Mouse (Mus musculus) limb, embryonic 12.5 days (tissue): ENCODE measurements around the gene Actn2. TPM values are rescaled to one million over a fixed set of nuclear protein-coding genes. Genes with fewer than 3 reads are reported as not detected.

Experiments
- ATAC-seq: fragments of 200-750 bp; cut with Nextera tagmentation; 2 replicates; pipeline ENCODE4 v1.8.0; 2017; ENCODE audit warnings: low read depth, moderate TSS enrichment; ENCODE audit not compliant: insufficient number of reproducible peaks, insufficient read depth, low FRiP score, low TSS enrichment
- H3K27ac ChIP-seq: fragments of 300-500 bp; sonication (generic); 2 replicates; pipeline ENCODE4 v1.5.1; 2016; ENCODE audit warnings: mild to moderate bottlenecking, moderate library complexity
- H3K27me3 ChIP-seq: fragments of 300-500 bp; sonication (generic); 2 replicates; pipeline ENCODE4 v1.6.1; 2016; ENCODE audit warnings: mild to moderate bottlenecking, moderate library complexity
- H3K36me3 ChIP-seq: fragments of 300-500 bp; sonication (generic); 2 replicates; pipeline ENCODE4 v1.6.1; 2016; ENCODE audit warnings: mild to moderate bottlenecking, moderate library complexity
- H3K4me1 ChIP-seq: fragments of 300-500 bp; sonication (generic); replicated peaks from 2 replicates; pipeline ENCODE4 v1.6.1; 2016
- H3K4me2 ChIP-seq: fragments of 300-500 bp; sonication (generic); 2 replicates; pipeline ENCODE4 v1.6.1; 2016; ENCODE audit warnings: mild to moderate bottlenecking, moderate library complexity
- H3K4me3 ChIP-seq: fragments of 300-500 bp; sonication (generic); replicated peaks from 2 replicates; pipeline ENCODE4 v1.5.1; 2016; ENCODE audit warnings: mild to moderate bottlenecking
- H3K9ac ChIP-seq: fragments of 300-500 bp; sonication (generic); replicated peaks from 2 replicates; pipeline ENCODE4 v1.6.1; 2016; ENCODE audit warnings: mild to moderate bottlenecking, moderate library complexity
- H3K9me3 ChIP-seq: fragments of 300-500 bp; sonication (generic); 2 replicates; pipeline ENCODE4 v1.6.1; 2016; ENCODE audit warnings: mild to moderate bottlenecking, moderate library complexity
- WGBS: fragments of 180-500 bp; shearing (Covaris S2); methylation state at CpG from one replicate; pipeline ENCODE4 v1.1.7; 2016; 5-methylcytosine and 5-hydroxymethylcytosine counted together
- polyA plus RNA-seq: library from polyadenylated mRNA; unstranded; fragments of >200 nt; fragmentation: Nextera tagmentation; extraction: Ambion mirVana; gene quantifications from 2 replicates; pipeline ENCODE4 v1.2.1, GENCODE M21; 2016

Actn2 gene
- polyA plus RNA-seq, 1 experiment from 2014 or later = 66.9 TPM

DNA sequence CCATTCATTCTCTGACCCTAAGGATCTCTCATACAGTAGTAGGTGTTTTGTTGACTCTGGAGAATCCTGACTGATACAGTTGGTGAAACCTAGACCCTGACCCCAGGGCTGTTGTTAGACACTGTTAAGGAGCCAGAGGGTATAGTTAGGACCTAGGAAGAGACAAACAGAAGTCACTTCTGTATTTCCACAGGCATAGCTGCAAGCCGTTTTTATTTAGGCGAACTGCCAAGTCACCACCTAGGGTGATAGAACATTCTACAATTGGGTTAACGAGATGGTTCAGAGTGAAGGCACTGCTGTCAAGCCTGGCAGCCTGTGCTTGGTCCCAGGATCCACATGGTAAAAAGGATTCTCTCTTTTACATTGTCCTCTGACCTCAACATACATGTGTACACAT is 6.3 kb upstream of the Actn2 start:
- no peak for ATAC-seq
- no peak overlapping the region for H3K27ac ChIP-seq
- no peaks in the 10 kb centered on the region for H3K27me3 ChIP-seq
- H3K9ac ChIP-seq = no peak overlapping the region
- no peak overlapping the region for H3K4me3 ChIP-seq
- H3K9me3 ChIP-seq = no peaks in the 10 kb centered on the region
- no peaks in the 10 kb centered on the region for H3K4me1 ChIP-seq
- 79% methylated on average over 3 of the region's 3 CpGs for WGBS
- H3K4me2 ChIP-seq = no peak overlapping the region
- H3K36me3 ChIP-seq = no peaks in the 10 kb centered on the region

DNA sequence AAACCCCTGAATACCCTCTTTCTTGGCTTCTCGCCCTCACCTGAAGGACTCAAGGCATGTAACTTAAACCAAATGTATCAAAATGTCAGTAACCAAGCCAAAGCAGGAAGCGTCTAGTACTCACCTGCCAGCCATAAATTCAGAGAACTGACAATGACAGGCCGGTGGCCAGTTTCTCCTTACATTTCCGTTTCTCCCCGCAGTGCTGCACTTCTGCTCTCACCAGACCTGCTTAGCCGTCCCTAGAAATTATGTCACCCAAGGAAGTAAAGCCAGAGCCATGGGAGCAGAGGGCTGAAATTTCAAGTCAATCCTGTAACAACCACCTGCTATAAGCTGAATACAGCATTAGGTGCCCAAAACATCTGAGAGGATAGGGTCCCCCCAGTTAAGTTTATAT is 887 bp upstream of the Actn2 start:
- H3K4me2 ChIP-seq = no peak overlapping the region
- 41% methylated on average over 6 of the region's 6 CpGs for WGBS

DNA sequence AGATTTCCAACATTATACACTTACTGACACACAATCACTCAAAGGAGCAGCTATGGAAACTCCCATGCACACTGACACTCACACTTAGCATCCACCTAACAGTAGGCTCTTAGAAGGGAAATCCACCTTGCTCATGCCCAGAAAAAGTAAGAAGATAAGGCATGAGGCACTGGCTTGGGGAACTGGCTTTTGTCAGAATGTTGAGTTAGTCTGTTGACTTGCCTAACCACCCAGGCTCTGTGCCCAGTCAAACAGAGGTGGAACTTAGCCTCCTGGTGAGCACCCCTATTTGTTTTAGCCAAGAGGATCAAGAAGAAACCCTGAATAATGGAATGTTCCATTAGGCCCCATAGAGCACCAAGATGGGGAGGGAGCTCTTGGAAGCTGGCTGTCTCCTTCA is 1.1 kb downstream of the Actn2 start:
- Histone ChIP-seq H3K9me3 (no peaks in the 10 kb centered on the region), H3K4me2 (no peak overlapping the region), H3K27me3 (peaks cover 9% of the 10 kb centered on the region), H3K4me1 (peaks cover 3% of the 10 kb centered on the region), H3K36me3 (no peaks in the 10 kb centered on the region), H3K9ac (no peak overlapping the region), H3K27ac (no peak overlapping the region), H3K4me3 (no peak overlapping the region)
- ATAC-seq = no peak

More for the DNA sequence above, 887 bp upstream of the Actn2 start:
- H3K27me3 ChIP-seq = peaks cover 9% of the 10 kb centered on the region
- H3K36me3 ChIP-seq = no peaks in the 10 kb centered on the region
- no peak for ATAC-seq
- no peak overlapping the region for H3K9ac ChIP-seq
- H3K4me3 ChIP-seq = no peak overlapping the region
- H3K4me1 ChIP-seq = peaks cover 3% of the 10 kb centered on the region
- H3K9me3 ChIP-seq = no peaks in the 10 kb centered on the region
- H3K27ac ChIP-seq = no peak overlapping the region

DNA sequence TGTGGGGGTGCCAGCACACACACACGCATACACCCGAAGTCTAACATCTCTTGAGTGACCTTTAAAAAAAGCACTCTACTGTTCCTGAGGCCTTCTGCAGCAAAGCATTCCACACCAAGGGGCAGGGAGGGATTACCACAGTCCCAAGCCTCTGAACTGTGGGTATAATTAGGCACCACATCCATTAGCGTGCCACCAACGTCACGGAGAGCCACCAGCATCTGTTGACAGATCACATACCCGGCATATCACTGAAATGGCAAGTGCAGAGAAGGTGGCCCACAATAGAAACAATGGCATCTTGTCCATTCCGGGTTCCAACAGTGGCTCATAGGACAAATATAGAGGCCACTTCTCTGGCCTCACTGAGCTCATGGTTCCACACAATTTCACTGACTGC is 2.8 kb downstream of the Actn2 start:
- no peak for ATAC-seq
- peaks cover 9% of the 10 kb centered on the region for H3K27me3 ChIP-seq
- no peak overlapping the region for H3K9ac ChIP-seq

DNA sequence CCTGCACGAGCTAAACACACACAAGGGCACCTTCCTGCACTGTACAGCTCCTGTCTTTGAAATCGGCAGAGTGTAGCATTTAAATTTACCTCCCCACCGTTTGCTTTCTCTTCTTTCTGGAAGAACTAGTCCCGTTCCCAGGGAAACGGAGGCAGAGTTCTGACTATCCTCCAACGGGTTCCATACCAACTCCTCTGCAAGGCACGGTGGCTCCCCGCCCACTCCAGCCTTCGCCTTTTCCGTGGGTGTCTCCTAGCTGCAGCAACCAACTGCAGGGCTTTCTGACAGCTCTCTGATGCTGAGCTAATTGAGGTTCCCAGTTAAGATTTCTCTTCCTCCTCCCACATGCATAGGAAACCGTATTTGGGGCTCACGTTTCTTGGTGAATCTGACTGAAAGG is 6.5 kb downstream of the Actn2 start:
- Histone ChIP-seq H3K27ac (no peak overlapping the region), H3K9me3 (no peaks in the 10 kb centered on the region), H3K9ac (no peak overlapping the region), H3K4me3 (no peak overlapping the region), H3K36me3 (no peaks in the 10 kb centered on the region), H3K27me3 (no peaks in the 10 kb centered on the region), H3K4me1 (no peaks in the 10 kb centered on the region), H3K4me2 (no peak overlapping the region)
- 76% methylated on average over 12 of the region's 12 CpGs for WGBS
- no peak for ATAC-seq

More for the DNA sequence above, 2.8 kb downstream of the Actn2 start:
- H3K36me3 ChIP-seq = no peaks in the 10 kb centered on the region
- no peak overlapping the region for H3K4me2 ChIP-seq
- no peak overlapping the region for H3K4me3 ChIP-seq
- H3K27ac ChIP-seq = no peak overlapping the region
- peaks cover 3% of the 10 kb centered on the region for H3K4me1 ChIP-seq
- WGBS = 88% methylated on average over 7 of the region's 7 CpGs
- no peaks in the 10 kb centered on the region for H3K9me3 ChIP-seq

DNA sequence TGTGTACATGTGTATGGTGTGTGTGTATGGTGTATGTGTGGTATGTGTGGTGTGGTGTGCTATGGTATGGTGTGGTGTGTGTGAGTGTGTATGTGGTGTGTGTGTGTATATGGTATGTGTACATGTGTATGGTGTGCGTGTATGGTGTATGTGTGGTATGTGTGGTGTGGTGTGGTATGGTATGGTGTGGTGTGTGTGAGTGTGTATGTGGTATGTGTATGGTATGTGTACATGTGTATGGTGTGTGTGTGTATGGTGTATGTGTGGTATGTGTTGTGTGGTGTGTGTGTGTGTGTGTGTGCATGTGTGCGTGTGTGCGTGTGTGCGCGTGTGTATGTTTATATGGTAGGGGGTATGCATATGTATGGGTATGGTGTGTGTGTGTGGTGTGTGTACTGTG is 9.0 kb downstream of the Actn2 start:
- Histone ChIP-seq H3K27me3 (no peaks in the 10 kb centered on the region), H3K4me1 (no peaks in the 10 kb centered on the region), H3K36me3 (no peaks in the 10 kb centered on the region), H3K27ac (no peak overlapping the region), H3K4me2 (no peak overlapping the region), H3K4me3 (no peak overlapping the region), H3K9me3 (no peaks in the 10 kb centered on the region), H3K9ac (no peak overlapping the region)
- 97% methylated on average over 5 of the region's 5 CpGs for WGBS
- peak; percentile 66; the same call in 1 of the 2 replicates for ATAC-seq

DNA sequence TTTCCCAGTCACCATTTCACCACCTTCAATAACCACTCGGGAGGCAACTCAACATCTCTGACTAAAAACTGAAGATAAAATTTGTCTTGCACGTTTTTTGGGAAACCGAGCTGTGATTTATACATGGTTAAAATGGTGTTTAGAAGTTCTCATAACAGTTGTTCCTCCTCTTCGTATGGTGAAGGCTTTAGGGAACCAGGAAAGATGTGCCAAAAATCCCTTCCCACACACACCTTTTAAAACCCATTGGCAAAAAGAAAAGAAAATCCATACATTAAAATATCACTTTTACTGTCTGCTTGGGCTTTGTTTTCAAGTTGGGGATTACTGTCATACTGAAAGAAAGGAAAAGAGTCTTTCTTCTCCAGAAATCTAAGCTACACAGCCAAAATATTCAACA is 12.2 kb downstream of the Actn2 start:
- ATAC-seq = no peak

DNA sequence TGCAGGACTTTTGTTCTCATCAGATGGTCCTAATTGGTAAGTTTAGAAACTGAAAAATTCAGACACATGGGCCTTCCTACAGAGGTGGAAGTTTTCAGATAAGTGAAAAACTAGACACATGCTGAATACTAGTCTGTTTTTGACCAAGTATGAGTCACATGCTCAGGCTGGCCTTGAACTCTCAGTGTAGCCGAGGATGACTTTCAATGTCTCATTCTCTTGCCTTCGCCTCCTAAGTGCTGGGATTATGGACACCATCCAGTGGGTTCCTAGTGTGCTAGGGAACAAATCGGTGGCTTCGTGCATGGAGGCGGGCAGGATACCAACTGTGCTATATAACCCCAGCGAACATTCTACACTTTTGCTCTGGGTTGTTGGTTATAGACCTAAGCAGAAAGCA is 13.0 kb downstream of the Actn2 start:
- Histone ChIP-seq H3K4me1 (no peaks in the 10 kb centered on the region), H3K36me3 (no peaks in the 10 kb centered on the region), H3K4me3 (no peak overlapping the region), H3K4me2 (no peak overlapping the region), H3K9ac (no peak overlapping the region), H3K27ac (no peak overlapping the region), H3K9me3 (no peaks in the 10 kb centered on the region), H3K27me3 (no peaks in the 10 kb centered on the region)
- ATAC-seq = no peak
- WGBS = 89% methylated on average over 6 of the region's 6 CpGs

More for the DNA sequence above, 12.2 kb downstream of the Actn2 start:
- Histone ChIP-seq H3K36me3 (no peaks in the 10 kb centered on the region), H3K9ac (no peak overlapping the region), H3K4me2 (no peak overlapping the region), H3K4me1 (no peaks in the 10 kb centered on the region), H3K9me3 (no peaks in the 10 kb centered on the region), H3K27me3 (no peaks in the 10 kb centered on the region), H3K27ac (no peak overlapping the region), H3K4me3 (no peak overlapping the region)
- WGBS = 88% methylated on average over 4 of the region's 4 CpGs

DNA sequence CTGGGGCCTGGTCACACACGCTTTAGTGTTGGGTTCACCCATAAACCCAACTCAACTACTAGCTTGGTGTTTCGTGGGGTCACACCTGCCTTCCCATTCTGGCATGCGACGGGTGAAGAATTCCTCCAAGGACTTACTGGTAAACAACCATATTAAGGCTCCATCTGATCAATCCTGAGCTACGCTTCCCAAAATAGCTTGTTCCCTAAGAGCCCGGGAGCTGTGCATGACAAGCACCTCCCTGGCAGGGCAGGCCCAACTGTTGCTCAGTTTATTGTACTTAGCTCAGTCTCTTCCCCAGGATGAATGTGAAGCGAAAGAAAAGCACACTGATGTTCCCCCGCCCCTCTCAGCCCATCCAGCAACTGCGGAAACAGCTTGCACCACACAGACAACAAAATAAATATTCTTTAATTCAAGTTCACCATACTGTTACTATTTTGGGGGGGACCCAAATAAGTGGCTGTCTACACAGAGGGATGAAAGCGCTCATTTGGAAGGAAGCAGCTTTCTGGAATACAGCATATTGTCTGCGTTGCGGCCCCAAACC is 17.4 kb downstream of the Actn2 start:
- H3K27me3 ChIP-seq = no peaks in the 10 kb centered on the region
- no peak overlapping the region for H3K4me3 ChIP-seq
- no peak overlapping the region for H3K27ac ChIP-seq
- H3K9me3 ChIP-seq = no peaks in the 10 kb centered on the region
- H3K36me3 ChIP-seq = no peaks in the 10 kb centered on the region
- H3K4me1 ChIP-seq = no peaks in the 10 kb centered on the region
- no peak for ATAC-seq
- no peak overlapping the region for H3K4me2 ChIP-seq
- no peak overlapping the region for H3K9ac ChIP-seq
- 88% methylated on average over 12 of the region's 12 CpGs for WGBS

DNA sequence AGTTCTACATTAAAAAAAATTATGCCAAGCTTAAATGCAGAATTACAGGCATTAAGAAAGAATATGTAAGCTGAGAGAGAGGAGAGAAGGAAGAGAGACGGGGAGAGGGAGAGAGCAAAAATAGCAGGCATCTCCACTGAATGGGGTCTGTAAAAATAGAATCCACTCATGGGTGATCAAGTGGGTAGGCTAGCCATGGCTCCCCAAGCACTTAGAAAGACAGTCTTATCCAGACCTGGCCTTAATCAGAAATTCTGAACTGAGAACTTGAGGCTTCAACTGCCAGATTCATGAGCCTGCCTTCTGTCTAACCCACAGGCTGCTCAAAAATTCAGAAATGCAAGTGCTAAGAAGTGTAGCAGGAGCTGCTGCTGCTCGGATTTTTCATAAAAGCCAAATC is 20.4 kb downstream of the Actn2 start:
- ATAC-seq = no peak
- WGBS = 76% methylated on average over 2 of the region's 2 CpGs

DNA sequence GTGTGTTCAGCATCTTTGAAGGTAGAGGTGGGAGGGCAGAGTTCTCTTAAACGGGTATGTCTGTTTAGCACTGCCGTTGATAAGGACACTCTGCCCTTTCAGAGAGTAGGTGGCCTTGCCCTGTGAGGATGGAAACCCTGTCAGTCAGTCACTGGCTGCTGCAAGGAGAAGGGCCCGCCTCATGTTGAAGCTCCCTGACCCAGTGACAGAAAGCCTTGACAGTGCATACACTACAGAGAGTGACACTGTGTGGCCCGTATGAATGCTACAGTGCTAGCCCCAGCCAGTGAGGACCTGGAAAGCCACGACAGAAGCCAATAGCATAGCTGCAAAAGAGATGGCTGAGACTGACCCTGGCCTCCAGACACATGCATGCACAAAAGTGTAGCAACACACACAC is 22.5 kb downstream of the Actn2 start:
- H3K4me1 ChIP-seq = no peaks in the 10 kb centered on the region
- no peaks in the 10 kb centered on the region for H3K27me3 ChIP-seq
- no peaks in the 10 kb centered on the region for H3K36me3 ChIP-seq
- no peak overlapping the region for H3K4me3 ChIP-seq
- no peak overlapping the region for H3K4me2 ChIP-seq
- no peak; the same call in 1 of the 2 replicates for ATAC-seq
- H3K9ac ChIP-seq = no peak overlapping the region
- no peaks in the 10 kb centered on the region for H3K9me3 ChIP-seq
- H3K27ac ChIP-seq = no peak overlapping the region
- WGBS = 71% methylated on average over 5 of the region's 5 CpGs

More for the DNA sequence above, 20.4 kb downstream of the Actn2 start:
- Histone ChIP-seq H3K9me3 (no peaks in the 10 kb centered on the region), H3K4me2 (no peak overlapping the region), H3K27me3 (no peaks in the 10 kb centered on the region), H3K27ac (no peak overlapping the region), H3K9ac (no peak overlapping the region), H3K4me3 (no peak overlapping the region), H3K4me1 (no peaks in the 10 kb centered on the region), H3K36me3 (no peaks in the 10 kb centered on the region)

DNA sequence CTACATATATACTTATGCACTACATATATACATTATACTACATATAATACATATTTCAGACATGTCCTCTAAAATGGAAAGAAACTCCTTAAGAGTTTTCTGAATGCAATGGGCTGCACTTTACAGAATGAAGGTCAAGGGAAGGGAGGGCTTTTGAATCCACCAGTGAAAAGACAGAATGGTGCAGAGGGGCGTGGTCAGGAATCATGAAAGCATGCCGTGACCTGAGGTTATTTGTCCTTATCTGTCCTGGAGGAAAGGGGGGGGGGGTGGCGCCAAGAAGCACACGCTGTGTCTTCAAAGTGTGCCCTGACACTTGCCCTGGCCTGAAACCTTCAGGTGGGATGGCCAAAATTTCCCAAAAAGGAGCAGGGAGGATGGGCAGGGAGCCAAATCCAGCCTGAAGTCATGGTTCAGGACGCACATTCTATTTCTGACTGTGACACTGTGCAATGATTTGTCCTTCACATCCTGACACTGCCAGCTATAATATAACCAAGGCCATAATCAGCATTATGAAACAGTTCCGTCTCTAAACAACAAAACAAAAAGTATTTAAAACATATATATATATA is 23.3 kb downstream of the Actn2 start:
- Histone ChIP-seq H3K4me2 (no peak overlapping the region), H3K36me3 (no peaks in the 10 kb centered on the region), H3K9ac (no peak overlapping the region), H3K4me3 (no peak overlapping the region), H3K27me3 (no peaks in the 10 kb centered on the region), H3K4me1 (no peaks in the 10 kb centered on the region), H3K9me3 (no peaks in the 10 kb centered on the region), H3K27ac (no peak overlapping the region)
- 68% methylated on average over 6 of the region's 6 CpGs for WGBS
- no peak for ATAC-seq
